Mouse (Mus musculus): Measurements from ENCODE around the gene Hs3st1.
A peak's percentile ranks its signal among the peaks of the same experiment; 100 is the strongest.

Hs3st1 gene

GRCm38 (mm10) chr5:39643260-39643923 is 111.9 kb downstream of the Hs3st1 start:
- DNase-seq, result peak in 1 of 2 experiments; percentile 2

GRCm38 (mm10) chr5:39642222-39642770 is 113.0 kb downstream of the Hs3st1 start:
- no peak for DNase-seq

GRCm38 (mm10) chr5:39639438-39640177 is 115.7 kb downstream of the Hs3st1 start:
- peak; percentile 62 to 88 for DNase-seq

GRCm38 (mm10) chr5:39638926-39639325 is 116.3 kb downstream of the Hs3st1 start:
- no peak for DNase-seq

- no peak for DNase-seq
Observed at GRCm38 (mm10) chr5:39637874-39638273, 117.4 kb downstream of the Hs3st1 start.

GRCm38 (mm10) chr5:39636090-39636489 is 119.2 kb downstream of the Hs3st1 start:
- no peak for DNase-seq

GRCm38 (mm10) chr5:39634300-39635047 is 120.8 kb downstream of the Hs3st1 start:
- DNase-seq, result no peak

- DNase-seq, result no peak
Observed at GRCm38 (mm10) chr5:39633206-39633605, 122.1 kb downstream of the Hs3st1 start.

- no peak for DNase-seq
Observed at GRCm38 (mm10) chr5:39630841-39631240, 124.4 kb downstream of the Hs3st1 start.

GRCm38 (mm10) chr5:39625037-39625473 is 130.2 kb downstream of the Hs3st1 start:
- DNase-seq, result no peak

GRCm38 (mm10) chr5:39624218-39624590 is 131.1 kb downstream of the Hs3st1 start:
- DNase-seq, result no peak

- no peak for DNase-seq
Observed at GRCm38 (mm10) chr5:39623304-39624217, 131.7 kb downstream of the Hs3st1 start.

GRCm38 (mm10) chr5:39620206-39620866 is 134.9 kb downstream of the Hs3st1 start:
- DNase-seq, result peak in 1 of 2 experiments; percentile 55

GRCm38 (mm10) chr5:39617354-39617977 is 137.8 kb downstream of the Hs3st1 start:
- no peak for DNase-seq

- DNase-seq, result no peak
Observed at GRCm38 (mm10) chr5:39615202-39615601, 140.1 kb downstream of the Hs3st1 start.

GRCm38 (mm10) chr5:39613534-39613933 is 141.7 kb downstream of the Hs3st1 start:
- DNase-seq, result no peak

GRCm38 (mm10) chr5:39612240-39612639 is 143.0 kb downstream of the Hs3st1 start:
- DNase-seq, result peak; percentile 48 to 69

GRCm38 (mm10) chr5:39608260-39608659 is 147.0 kb downstream of the Hs3st1 start:
- no peak for DNase-seq

- no peak for DNase-seq
Observed at GRCm38 (mm10) chr5:39594737-39595136, 160.5 kb downstream of the Hs3st1 start.

Measured in kidney, postnatal 25 days (tissue).